Mouse (Mus musculus) cortical plate, adult 2 months (tissue): ENCODE measurements around the gene Siah1a.

ENCODE experiments used
- CTCF ChIP-seq: fragments of 200-500 bp; IDR thresholded peaks from 2 replicates; pipeline ENCODE4 v1.5.1; 2011; ENCODE audit warnings: mild to moderate bottlenecking, control low read depth, low read length; ENCODE audit not compliant: insufficient read depth; ENCODE audit errors: extremely low read depth
- POLR2A ChIP-seq: fragments of 200-500 bp; IDR thresholded peaks from 2 replicates; pipeline ENCODE4 v1.6.1; 2011; ENCODE audit warnings: mild to moderate bottlenecking, low read length, control low read depth; ENCODE audit not compliant: insufficient read depth; ENCODE audit errors: extremely low read depth

DNA sequence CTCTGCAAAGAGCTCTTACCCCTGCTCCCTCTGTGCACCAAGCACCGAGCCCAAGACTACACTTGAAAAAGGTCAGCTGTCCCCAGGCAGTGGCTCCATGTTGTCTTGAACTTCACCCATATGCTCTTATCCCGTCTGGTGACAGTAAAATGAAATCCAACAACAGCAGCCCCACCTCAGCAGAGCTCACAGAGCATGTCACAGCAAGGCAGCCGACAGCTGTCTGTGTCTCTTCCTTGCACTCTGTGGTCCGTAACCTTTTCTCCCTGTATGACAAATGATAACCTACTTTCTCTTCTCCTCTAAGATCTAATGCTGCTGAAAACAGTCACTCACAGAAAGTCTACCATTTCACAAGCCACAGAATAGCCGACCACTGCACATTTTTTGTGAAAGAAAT is 39.0 kb downstream of the Siah1a start:
- TF ChIP-seq CTCF (no peak), POLR2A (no peak)
